Mouse (Mus musculus) brain, embryonic 18.5 days (tissue): ENCODE results near the gene Depdc7.

Experiments
- DNase-seq: peaks from one replicate; pipeline ENCODE4 v3.0.0-alpha.2; 2012; ENCODE audit warnings: low read depth, low spot score

The Depdc7 gene

DNA sequence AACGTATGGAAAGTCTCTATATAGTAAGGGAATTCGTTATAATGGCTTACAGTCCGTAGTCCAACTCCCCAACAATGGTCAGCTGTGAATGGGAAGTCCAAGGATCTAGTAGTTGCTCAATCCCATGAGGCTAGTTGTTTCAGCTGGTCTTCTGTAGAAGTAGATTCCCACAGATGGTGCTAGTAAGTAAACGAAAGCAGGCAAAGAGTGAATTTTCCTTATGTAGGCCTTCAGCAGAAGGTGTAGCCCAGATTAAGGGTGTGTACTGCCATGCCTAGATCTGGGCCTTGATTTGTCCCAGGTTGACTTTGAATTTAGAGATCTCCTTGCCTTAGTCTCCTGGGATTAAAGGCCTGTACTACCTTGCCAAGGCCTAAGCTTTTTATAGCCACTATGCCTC, 26.4 kb downstream of the Depdc7 start, which contains the start of gene Pin1rt1:
Gene Pin1rt1 (minus strand): TSS at position 101 of the 400 bp plus-strand sequence.
- no peak for DNase-seq

DNA sequence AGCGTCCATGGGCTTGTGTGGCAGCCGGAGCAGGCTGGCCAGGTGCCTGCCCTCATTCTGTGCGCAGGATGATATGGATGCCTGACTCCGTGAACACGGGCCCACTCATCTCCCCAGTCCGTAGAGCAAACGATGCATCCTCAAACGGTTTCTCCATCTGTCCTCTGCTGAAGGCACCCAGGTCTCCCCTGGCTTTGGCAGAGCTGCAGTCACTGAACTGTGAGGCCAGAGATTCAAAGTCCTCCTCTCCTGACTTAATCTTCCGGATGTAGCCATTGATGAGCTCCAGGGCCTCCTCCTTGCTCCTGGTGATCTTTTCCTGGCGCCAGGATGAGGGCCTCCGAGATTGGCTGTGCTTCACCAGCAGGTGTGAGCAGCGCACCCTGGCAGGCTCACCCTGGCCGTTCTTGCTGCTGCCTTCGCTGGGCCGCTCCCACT, 28.4 kb downstream of the Depdc7 start:
- DNase-seq: no peak

DNA sequence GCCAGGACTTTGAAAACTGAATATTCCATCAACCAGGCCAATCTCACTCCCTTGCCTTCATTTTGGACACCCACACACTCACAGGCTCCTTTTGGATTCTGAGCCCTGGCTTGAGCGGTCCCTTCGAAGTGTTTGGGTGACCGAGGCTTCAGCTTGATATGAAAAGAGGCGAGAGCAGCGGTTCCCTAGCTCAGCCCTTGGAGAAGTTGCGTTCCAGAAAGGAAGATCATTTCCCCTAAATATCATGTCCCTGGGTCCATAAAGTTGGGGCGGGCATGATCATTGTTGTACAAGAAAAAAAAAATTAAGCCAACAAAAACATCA, 30.2 kb downstream of the Depdc7 start:
- DNase-seq: no peak

DNA sequence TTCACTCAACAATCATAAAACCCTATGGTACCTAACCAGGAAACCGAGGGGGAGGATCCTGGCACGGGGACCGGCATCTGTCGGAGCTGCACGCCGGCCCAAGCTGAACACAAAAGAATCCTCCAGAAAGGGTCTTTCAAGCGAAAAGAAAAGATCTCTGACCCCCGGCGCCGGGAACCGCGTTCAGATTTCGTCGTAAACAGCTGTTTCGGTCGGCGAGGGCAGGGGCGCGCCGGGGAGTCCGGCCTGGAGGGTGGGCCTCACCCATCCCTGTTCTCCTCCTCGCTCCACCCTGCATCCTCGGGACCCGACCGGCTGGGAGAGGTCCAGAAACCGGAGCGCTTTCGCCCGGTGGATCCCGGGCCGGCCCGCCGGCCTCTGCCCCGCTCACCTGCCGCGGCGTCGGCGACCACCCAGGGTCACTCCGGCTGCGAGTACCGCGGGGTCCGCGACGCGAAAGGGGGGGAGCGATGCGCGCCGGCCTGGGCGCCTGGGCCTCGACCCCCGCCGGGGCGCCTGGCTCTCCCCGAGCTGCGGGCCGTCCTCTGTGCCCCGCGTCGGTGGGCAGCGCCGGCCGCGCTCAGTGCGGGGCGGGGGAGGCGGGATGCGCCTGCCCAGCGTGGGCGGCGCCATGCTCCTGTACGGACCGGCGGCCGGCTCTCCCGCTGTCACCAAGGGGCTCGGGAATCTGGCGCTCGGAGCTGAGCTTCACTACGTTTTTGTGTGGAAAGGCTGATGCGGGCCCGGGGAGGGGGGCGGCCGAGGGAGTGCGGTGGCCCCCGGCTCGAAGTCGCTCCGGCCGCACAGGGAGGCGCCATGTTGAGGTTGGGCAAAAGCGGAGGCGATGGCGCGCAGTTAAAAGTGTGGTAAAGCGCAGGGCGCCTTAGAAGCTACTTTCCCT, 30.8 kb downstream of the Depdc7 start, which contains the start of gene Tcp11l1:
Gene Tcp11l1 (minus strand): TSS at position 585 of the 901 bp plus-strand sequence.
- DNase-seq: peak; percentile 20

DNA sequence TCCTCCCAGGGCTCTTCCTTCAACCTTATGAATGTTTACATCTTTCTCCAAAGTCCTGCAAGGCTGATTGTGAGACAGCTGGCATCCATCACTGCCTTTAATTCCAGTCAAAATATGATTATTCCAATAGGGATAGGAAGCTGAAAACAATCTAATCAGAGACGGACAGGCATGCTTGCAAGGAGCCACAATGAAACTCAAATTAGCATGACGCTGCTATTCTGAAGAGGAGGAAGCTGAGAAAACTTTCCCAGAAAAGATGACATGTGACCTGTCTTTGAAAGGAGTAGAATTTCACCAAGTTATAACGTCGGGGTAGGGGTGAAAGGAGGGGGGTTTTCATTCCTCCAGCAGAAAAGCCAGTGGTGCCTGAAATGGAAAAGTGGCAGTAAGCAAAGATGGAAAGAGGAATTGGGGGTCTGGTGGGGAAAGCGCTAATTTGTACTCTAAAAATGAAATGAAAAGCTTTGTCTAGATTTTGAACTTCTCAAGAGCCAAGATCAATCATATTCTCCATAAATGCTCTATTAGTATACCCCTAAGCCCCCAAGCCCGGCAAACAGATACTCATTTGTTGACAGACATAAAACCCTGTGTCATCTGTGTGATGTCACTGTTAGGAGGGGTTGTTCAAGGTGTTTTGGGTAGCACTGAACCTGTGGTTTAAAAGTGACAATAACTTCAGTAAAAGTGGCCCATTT, 31.9 kb downstream of the Depdc7 start:
- no peak for DNase-seq

DNA sequence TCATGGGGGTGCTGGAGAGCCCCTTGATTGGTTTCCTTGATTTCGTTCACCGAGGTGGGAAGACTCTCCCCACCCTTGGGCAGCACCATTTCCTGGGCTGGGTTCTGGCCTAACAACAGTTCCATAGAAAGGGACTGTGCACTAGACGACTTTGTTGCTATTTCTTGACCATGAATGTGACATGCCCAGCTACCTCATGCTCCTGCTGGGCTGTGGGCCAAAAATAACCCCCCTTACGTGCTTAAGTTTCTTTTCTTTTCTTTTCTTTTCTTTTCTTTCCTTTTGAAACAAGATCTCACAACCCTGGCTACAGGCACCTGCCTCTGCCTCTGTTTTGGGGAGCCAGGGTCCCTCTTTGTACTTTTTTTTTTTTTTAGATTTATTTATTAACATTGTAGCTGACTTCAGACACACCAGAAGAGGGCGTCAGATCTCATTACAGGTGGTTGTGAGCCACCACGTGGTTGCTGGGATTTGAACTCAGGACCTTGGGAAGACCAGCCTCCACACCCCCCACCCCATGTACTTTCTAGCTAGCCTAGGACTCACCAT, 32.8 kb downstream of the Depdc7 start:
- DNase-seq: no peak

DNA sequence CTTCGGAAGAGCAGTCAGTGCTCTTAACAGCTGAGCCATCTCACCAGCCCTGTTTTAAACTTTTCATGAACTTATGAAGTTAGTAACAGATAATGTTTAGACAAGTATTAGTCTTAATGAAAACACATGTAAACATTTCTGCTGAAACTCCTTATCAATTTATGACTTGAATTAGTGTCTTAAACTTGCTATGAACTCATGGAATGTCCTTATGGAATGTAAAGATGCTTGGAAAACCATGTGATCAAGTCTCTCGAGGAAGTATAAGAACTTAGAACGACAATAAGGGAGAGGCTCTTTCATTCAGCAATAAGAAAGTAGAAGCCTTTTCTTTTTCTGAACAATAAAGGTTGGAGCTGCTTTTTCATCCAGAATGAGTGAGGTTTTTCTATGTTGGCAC, 38.3 kb downstream of the Depdc7 start:
- DNase-seq: no peak

DNA sequence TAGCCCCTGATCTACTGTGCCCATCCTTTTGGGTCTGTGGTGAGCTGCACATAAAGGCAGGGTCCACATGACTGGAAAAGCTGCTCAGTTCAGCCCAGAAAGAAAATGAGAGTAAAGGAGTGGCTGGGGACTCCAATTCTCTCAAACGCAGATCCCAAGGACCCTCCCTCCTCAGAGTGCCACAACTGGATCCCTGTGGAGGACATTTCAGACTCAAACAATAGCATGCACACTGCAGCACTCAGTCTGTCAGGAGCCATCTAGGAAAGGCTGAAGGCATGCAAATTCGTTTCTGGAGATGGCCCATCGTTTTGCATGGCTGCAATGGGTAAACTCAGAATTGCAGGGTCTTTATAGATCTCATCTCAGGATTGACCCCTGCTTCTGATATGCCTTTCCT, 39.5 kb downstream of the Depdc7 start:
- no peak for DNase-seq

DNA sequence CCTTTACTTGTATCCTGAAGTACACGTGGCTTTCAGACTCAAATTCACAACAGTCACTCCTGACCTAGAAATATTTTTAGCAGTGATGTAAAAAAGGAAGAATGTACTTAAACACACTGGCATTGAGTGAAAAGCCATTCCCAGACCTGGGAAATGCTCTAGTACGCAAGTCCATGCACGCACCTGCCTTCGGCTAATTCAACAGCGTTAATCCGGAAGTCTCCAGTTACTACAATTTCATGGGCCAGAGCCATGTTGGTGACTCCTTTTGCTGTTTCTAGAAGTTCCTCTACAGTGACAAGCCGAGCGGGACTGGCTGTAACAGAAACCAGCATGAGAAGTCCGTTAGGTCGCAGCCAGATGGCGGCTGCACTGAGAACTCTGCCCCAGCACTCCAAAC, 43.0 kb downstream of the Depdc7 start:
- no peak for DNase-seq

DNA sequence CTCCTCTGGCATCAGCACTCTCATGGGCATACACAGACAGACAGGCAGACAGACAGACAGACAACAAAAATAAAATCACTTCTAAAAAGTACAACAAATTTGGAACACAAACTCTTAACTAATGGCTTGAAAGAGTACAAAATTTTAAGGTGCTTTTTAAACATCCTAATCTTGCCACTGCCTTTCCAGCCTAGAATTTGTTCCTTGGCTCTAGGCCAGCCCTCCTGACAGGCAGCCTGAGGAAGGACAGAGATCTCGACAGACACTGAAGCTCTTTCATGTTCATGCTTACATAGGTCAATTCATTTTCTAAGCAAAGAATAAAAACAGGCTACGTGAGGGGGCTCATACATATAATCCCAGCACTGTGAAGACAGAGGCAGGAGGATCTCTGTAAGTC, 50.1 kb downstream of the Depdc7 start:
- no peak for DNase-seq

DNA sequence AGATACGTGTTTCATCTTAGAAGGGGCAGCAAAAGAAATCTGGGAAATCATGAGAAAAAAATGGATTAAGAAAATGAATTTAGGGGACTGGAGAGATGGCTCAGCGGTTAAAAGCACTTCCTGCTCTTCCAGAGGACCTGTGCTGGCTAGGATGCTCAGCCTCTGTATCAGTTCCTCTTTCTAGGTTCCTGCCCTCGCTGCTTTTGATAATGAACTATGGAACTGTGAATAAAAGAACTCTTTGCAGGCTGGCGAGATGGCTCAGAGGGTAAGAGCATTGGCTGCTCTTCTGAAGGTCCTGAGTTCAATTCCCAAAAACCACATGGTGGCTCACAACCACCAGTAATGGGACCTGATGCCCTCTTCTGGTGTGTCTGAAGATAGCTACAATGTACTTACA, 52.0 kb downstream of the Depdc7 start:
- DNase-seq: no peak

DNA sequence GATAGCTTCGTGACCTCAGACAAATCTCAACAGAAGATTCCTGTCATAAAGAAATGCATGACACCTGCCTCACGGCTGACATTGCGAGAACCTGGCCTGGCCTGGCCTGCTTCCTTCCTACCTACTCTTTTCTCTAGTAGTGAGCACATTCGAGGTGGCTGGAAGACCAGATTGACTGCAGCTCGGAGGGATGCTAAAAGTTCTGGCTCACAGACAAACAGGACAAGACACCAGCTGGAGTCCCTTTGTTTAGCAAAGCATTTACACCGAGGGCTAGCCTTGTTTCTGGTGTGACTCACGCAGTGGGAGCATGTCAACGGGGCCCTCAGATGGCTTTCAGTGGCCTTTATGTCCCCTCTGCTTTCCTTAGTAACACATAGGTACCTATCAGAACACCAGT, 54.0 kb downstream of the Depdc7 start:
- no peak for DNase-seq

DNA sequence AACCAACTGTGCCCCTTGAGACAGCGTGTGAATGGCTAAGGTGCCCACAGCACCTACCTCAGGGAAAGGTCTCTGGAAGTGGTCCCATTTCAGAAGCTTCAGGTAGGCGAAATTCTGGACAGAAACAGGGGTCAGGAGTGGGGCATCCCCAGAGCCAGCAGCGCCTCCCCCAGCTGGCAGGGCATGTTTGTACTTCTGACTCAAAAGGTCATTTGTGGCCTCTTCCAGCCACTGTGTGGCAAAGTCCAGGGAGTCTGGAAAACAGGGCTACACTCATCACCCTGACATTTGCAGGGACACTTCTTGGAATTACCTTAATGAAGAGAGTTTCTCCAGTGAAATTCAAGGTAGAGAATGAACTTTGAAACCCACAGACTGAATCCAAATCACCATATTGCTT, 54.4 kb downstream of the Depdc7 start:
- DNase-seq: no peak

DNA sequence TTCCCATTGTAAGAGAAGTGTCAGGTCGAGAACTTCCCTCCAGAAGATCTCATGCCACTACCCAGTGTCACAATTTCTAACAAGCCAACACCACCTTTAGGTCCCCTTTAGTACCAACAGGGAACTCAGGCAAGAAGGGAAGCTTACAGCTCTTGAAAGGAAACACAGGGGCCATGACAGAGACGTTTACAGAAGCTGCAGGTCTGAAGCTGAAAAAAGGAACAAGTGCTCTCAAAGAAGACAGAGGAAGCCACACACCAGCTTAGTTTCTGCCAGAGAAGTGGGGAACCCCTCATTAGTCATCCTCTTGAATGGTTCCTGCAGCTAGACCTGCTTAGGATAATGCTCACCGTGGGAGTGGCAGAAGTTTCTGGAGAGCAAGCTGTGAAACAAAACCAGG, 55.4 kb downstream of the Depdc7 start:
- no peak for DNase-seq

DNA sequence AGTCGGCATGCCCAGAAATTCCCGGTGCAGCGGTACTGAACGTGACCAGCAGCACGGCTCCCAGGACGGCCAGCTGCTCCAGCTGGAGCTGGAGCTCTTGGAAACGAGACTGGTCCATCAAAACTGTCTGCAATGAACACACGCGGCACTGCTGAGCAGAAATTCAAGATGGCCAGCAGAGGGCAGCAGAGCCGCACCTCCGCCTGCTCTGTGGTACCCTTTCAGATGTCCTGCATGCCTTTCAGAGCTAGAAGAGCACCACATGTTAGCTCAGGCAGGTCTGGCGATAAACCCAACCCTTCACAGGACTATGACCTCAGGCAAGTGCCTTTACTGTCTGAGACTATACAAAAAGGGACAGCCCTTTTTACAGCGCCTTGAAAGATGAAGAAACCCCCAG, 57.3 kb downstream of the Depdc7 start:
- DNase-seq: peak; percentile 51

DNA sequence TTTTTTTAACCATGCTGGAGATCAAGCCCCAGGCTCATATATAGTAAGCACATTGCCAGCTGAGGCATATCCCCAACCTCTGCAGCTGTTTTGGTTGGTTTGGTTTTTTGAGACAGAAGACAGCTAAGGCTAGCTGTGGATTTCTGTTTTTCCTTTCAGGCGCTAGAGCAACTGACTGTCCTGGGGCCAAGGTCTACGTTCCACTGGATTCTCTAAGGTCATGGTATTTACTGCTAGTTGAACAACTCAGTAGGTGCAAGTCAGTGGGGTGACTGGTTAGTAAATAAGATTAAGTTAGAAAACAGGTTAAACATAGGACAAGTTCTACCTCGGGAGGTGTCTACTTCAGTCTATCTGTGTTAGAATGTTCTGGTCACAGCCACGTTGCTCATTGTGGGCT, 57.9 kb downstream of the Depdc7 start:
- no peak for DNase-seq

DNA sequence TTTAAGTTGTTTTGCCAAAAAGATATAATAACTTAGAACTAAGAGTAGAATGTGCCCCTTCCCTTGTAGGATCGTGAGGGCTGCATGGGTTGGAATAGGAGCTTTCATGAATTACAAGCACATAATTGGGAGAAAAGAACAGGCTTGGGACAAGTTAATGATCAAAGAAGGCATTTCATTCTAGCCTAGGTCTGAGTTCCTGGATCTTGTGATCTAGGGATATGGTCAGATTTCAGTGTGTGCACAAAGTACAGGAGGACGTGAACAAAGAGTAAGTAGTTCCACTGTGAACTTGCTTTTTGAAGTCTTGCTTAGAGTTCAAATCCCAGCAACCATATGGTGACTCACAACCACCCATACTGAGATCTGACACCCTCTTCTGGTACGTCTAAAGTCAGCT, 65.4 kb downstream of the Depdc7 start:
- no peak for DNase-seq
